Mouse (Mus musculus) left cerebral cortex, adult 9 months (tissue): ENCODE measurements at regions not wholly inside any gene's neighbourhood (a gene's known extent, or its start where the extent isn't known, plus 50 kb on each side); places are given as distances from the start of the nearest gene placed in this dataset.

ENCODE experiments used
- DNase-seq, 2 experiments: peaks; one replicate each; pipeline ENCODE4 v3.0.0; 2022; ENCODE audit warnings: low spot score in 2 of 2

GRCm38 (mm10) chr10:15592161-15592560 lies 874.1 kb upstream of the Gje1 start:
- peak in 1 of 2 experiments; percentile 2 for DNase-seq

DNA sequence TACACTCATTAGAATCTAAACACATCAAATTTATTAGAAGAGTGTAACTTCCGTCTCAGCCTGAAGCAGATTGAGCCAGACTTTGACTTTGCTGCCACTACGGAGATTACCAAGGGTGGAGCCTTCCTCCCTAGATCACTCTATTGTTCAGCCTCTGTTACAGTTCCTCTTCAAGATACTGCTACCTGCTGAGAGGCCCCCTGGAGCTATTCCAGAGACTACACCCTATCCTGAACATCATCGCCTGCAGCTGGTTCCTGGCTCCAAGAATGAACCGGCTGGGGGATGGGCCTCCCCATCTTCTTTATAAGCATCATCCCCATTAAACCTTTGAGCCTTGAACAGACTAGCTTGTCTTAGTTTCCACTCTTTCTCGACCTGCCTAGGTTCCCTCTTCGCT lies 868.1 kb upstream of the Gje1 start:
- no peak for DNase-seq

DNA sequence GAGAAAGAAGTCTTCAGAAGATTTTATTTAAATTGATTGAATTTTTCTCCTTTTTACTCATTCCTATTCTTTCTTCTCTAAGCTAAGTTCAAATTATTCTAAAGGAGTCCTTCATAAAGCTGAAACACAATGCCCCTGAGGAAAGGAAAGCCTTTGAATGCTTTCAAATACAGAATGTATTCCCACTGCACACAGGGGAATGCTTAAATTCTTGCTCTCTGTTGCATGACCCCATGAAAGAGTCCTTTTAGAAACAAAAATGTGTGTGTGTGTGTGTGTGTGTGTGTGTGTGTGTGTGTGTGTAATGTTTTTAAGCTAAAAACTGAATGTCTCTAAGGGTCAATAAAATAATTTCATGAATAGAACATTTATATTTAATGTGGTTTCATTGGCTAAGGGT lies 846.1 kb upstream of the Gje1 start:
- DNase-seq = no peak

- DNase-seq = no peak
Observed at GRCm38 (mm10) chr10:15553407-15554064, 835.5 kb upstream of the Gje1 start.

DNA sequence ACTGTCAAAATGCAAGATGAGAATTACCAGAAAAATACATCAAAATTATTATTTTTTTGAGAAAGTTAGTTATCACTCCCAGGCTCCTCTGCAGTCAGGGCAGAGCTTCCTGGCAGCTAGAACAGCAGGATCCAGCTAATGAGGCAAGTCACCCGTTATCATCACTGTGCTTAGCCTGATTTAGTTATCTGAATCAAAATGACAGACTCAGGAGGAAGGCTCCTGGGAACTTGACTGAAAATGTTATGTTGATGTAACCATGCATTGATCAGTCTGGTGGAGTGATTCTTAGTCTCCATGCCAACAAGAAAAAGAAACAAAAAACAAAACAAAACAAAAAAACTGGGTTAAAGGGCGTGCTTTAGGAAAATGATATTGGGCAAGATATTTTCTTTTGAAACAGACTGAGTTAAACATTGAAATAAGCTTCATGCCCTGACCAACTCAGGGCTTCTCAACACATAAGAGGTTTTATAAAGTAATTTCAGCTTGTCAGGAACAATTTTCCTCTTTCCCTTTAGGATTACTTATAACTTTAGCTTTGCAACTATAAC lies 823.9 kb upstream of the Gje1 start:
- no peak for DNase-seq

DNA sequence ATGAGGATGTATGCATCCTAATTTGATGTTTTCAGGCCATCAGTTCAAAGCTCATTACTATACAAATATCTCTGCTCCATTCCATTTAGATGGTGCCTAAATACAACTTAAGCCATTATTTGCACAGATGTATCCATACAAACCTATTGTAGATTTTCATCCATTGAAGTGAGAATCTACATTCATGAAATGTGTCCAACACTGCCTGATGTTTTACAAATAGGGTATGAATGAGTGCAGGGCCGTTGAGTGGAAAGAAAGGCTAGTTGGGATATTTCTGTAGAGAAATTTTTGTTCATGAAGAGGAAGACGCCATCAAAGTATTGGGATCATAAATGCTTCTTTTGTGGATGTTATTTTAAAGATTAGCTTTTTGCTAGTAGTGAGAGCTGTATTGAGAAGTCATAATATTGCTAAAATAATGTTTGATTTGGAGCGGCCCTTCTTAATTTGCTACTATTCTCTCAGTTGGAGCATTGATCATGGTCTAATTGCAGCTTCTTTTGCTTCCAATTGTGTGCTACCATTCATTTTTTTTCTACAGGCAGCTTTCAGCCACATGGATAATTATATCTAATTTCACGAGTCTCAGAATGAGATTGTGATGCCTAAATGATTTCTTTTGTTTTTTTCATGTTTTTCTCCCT lies 822.9 kb upstream of the Gje1 start:
- DNase-seq = no peak

GRCm38 (mm10) chr10:15536053-15536452 lies 818.0 kb upstream of the Gje1 start:
- DNase-seq = no peak

- DNase-seq = no peak
Observed at GRCm38 (mm10) chr10:15487367-15487766, 769.4 kb upstream of the Gje1 start.

DNA sequence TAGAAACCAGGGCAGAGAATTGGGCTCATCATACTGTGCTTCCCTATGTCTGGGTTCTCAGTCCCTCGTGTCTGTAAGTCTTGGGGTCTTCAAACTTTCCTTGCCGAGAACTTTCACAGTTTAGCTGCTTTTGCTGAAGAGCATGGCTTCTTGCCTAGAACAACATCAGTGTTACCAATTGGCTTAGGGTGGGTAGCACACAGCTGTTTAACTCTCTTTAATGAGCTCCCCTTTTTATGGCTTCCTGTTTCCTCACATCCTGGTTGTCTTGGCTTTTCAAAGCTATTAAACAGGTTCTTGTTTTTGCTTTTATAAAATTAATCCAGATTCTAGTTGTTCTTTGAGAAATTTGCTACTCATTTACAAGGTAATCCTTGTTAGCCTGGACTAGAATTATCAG lies 725.3 kb upstream of the Gje1 start:
- no peak for DNase-seq

GRCm38 (mm10) chr10:15441216-15441615 lies 723.2 kb upstream of the Gje1 start:
- DNase-seq = no peak

DNA sequence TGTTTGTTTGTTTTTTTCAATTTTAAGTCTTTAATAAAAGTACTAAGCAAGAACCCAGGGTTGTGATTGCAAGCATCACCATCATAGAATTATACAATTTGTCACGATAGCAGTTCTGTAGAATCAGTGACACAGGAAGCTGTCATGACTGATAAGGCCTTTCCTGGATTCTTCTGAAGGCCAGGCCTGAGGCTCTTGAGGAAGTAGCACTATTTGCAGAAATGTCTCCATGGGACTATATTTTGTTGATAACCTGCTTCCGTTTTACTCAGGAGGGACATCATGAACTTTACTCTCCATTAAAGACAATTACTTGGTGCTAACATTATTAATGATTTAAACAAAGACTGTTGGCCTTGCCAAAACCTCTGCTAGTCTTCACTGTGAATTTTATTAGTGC lies 708.7 kb upstream of the Gje1 start:
- DNase-seq = no peak

DNA sequence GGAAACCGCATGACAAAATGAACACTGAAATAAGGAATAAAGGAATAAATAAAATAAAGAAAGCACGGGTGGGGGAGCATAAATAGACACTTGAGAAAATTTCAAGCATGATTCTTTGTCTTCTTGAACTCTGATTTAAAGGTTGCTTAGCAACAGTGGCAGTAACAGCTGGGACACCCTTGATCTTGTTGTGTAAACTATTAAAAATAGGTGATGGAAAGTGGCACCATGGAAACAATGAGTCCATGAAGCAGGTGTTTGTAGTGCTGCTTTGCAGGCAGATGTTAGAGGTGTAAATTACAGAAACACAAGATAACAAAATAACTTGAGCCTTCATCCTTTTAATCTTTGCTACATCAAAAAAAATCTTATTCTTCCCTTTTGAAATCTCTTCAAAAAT lies 688.2 kb upstream of the Gje1 start:
- DNase-seq = no peak

DNA sequence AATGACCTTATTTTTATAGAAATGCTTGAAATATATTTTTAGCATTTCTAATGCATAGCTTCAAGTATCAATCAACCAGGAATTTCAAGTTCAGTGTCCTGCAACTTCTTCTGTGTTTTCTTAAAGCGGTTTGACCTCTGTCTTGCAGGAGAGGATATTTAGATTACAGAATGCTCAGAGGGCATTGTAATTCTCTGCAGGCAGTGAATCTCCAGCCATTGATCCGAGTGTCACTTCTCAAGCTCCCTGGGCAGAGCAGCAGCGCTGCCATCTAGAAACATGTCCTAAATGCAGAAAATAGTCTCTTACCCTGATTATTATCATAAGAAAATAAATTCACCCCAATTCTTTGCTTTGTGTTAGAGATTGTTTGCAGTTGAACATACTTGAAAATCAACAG lies 687.7 kb upstream of the Gje1 start:
- DNase-seq = no peak

- DNase-seq = no peak
Observed at GRCm38 (mm10) chr10:15399964-15400363, 682.0 kb upstream of the Gje1 start.

DNA sequence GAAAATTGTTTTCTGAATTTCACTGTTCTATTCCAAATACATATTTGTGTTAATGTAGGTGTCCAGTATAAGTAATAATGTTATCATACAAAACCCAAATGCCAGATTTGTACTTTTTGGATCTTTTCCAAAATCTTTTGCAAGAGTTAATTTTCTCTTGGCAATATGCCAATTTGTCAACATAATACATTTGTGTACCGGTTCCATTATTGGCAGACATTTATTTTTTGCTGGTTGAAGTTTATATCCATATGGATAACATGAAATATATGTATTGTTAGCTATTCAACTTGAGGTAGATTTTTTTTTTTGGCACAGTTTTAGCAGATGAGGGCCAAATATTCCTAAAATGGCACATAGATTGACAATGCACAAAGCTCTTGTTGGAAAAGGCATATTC lies 679.1 kb upstream of the Gje1 start:
- DNase-seq = no peak

GRCm38 (mm10) chr10:15395295-15395694 lies 677.3 kb upstream of the Gje1 start:
- DNase-seq = no peak

DNA sequence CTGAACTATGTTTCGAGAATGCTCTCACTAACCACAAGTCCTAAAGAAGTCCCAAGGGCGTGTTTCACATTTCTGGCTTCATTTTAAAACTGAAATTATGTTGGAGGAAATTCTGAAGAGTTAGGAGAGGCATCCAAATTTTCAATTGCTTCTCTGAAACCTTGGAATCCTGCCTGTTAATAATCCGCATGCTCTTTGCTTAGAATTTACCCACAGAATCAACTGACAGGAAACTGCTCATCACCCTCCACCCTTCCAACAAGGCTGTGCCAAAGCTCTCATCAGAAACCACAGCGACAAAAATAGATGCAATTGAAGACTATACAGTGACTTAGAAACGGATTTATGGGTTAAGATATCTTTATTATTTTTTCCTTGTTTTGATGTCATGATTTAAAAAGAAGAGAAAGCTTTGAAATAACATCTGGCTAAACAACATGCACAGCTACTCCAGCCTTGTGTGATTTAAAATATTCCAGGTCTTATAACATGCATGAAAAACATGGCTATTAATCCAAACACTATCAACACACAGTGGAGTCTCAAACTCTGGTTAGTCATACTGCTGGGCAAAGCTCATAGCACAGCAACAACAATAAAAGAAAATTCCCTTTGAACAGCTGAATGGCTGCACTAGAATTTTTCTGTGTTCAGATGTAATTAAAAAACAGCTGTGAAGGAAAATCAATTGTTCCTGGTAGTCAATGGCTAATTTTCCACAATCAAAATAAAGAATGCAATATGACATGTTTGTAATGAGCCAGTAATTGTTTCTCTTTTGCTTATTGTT lies 674.2 kb upstream of the Gje1 start:
- no peak for DNase-seq

GRCm38 (mm10) chr10:15373571-15373970 lies 655.6 kb upstream of the Gje1 start:
- DNase-seq = no peak
